Mouse (Mus musculus): ENCODE data around the gene Vmn2r59. TPM values are rescaled to one million over a fixed set of nuclear protein-coding genes. Genes with fewer than 3 reads are reported as not detected.
"Not testable (repeated sequence)": the region's sequence is repeated elsewhere in the genome, so short reads cannot be mapped to it uniquely, and the experiment has no call there.

Vmn2r59 gene
- polyA plus RNA-seq (2014; fragmentation: Nextera tagmentation; extraction: Ambion mirVana): not detected in 2 replicates

GRCm38 (mm10) chr7:42058923-42059322 lies at the start of gene Vmn2r59:
TSS of gene Vmn2r59 (minus strand) at chr7:42059023.
- Histone ChIP-seq H3K4me1 (ENCODE audit: insufficient read depth) (no peaks in the 10 kb centered on the region), H3K9ac (no peak within 1 kb of the TSS), H3K27me3 (ENCODE audit: insufficient read depth, low read length) (no peaks in the 10 kb centered on the region), H3K9me3 (ENCODE audit: low read depth, low read length) (no peaks in the 10 kb centered on the region; the same call in 1 of the 2 replicates), H3K27ac (ENCODE audit: low read depth) (no peak within 1 kb of the TSS), H3K4me3 (ENCODE audit: low read depth, low read length) (no peak within 1 kb of the TSS), H3K36me3 (ENCODE audit: insufficient read depth) (no peaks in the 10 kb centered on the region), H3K4me2 (no peak within 1 kb of the TSS)
- DNase-seq (no peak), ATAC-seq (ENCODE audit: insufficient read depth) (no peak)
- TF ChIP-seq CTCF (IDR thresholded peaks at IDR 0.05; ENCODE audit: low read depth): no peak

- WGBS: 68% methylated on average over 2 of the region's 2 CpGs
- DNase-seq: no peak
- Histone ChIP-seq H3K27ac (ENCODE audit: low read depth) (no peak within 1 kb of the TSS), H3K36me3 (ENCODE audit: insufficient read depth) (no peaks in the 10 kb centered on the region), H3K27me3 (ENCODE audit: insufficient read depth, low read length) (no peaks in the 10 kb centered on the region), H3K4me3 (ENCODE audit: low read depth, low read length) (no peak within 1 kb of the TSS), H3K9ac (no peak within 1 kb of the TSS), H3K4me1 (ENCODE audit: insufficient read depth) (no peaks in the 10 kb centered on the region), H3K4me2 (no peak within 1 kb of the TSS), H3K9me3 (ENCODE audit: low read depth, low read length) (no peaks in the 10 kb centered on the region)
- ATAC-seq (ENCODE audit: insufficient read depth): no peak
- TF ChIP-seq CTCF (IDR thresholded peaks at IDR 0.05; ENCODE audit: low read depth): no peak
These were observed 48.6 kb upstream of the Vmn2r59 start, which contains the start of gene Vmn2r60 for GRCm38 (mm10) chr7:42107470-42107869. TSS of gene Vmn2r60 (plus strand) at chr7:42107770.

GRCm38 (mm10) chr7:42107061-42107460 lies 48.2 kb upstream of the Vmn2r59 start:
- H3K36me3 ChIP-seq (ENCODE audit: insufficient read depth); H3K4me3 ChIP-seq (ENCODE audit: low read depth, low read length); DNase-seq; H3K9ac ChIP-seq; H3K4me2 ChIP-seq; H3K27ac ChIP-seq (ENCODE audit: low read depth); H3K27me3 ChIP-seq (ENCODE audit: insufficient read depth, low read length); H3K4me1 ChIP-seq (ENCODE audit: insufficient read depth); ATAC-seq (ENCODE audit: insufficient read depth); H3K9me3 ChIP-seq (ENCODE audit: low read depth, low read length): not testable (repeated sequence)
- 83% methylated on average over 11 of the region's 14 CpGs for WGBS

Other genes starting within 250 kb of the Vmn2r59 start
- not detected in 2 replicates for gene Vmn2r58, start 186.3 kb downstream of the Vmn2r59 start, polyA plus RNA-seq (2014; fragmentation: Nextera tagmentation; extraction: Ambion mirVana)
- gene Vmn2r60, start 48.7 kb upstream of the Vmn2r59 start, polyA plus RNA-seq (2014; fragmentation: Nextera tagmentation; extraction: Ambion mirVana): not detected in 2 replicates
- not detected in 2 replicates for gene Vmn2r61, start 201.0 kb upstream of the Vmn2r59 start, polyA plus RNA-seq (2014; fragmentation: Nextera tagmentation; extraction: Ambion mirVana)